Mouse (Mus musculus) spleen, postnatal 4 days (tissue): Measurements from ENCODE around the gene Rdm1.

Experiments
- DNase-seq, 2 experiments: peaks; one replicate each; pipeline ENCODE4 v3.0.0; 2022; ENCODE audit warnings: low spot score in 2 of 2

The Rdm1 gene

GRCm38 (mm10) chr11:101680634-101681325 lies 53.8 kb downstream of the Rdm1 start:
- DNase-seq = no peak

DNA sequence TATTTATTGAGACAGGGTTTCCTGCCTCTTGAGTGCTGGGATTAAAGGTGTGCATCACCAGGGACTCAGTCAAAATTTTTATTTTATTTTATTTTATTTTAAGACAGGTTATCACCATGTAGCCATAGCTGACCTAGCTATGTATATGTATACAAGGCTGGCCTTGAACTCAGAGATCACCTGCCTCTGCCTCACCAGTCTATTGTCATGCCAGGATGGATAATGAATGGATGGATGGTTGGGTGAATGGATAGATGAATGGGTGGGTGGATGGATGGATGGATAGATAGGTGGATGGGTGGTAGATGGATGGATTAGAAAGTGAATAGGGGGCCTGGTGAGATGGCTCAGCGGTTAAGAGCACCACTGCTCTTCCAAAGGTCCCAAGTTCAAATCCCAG lies 55.0 kb downstream of the Rdm1 start:
- DNase-seq = no peak

GRCm38 (mm10) chr11:101682410-101682960 lies 55.5 kb downstream of the Rdm1 start:
- DNase-seq = no peak
